Mouse (Mus musculus) lung, postnatal 0 days (tissue): ENCODE measurements at regions not wholly inside any gene's neighbourhood (a gene's known extent, or its start where the extent isn't known, plus 50 kb on each side); places are given as distances from the start of the nearest gene placed in this dataset.

ENCODE experiments used
- CTCF ChIP-seq: IDR thresholded peaks from 2 replicates; pipeline ENCODE4 v1.5.1; 2016; ENCODE audit warnings: antibody characterized with exemption, mild to moderate bottlenecking
- EP300 ChIP-seq: IDR thresholded peaks from 2 replicates; pipeline ENCODE4 v1.6.1; 2016; ENCODE audit warnings: antibody characterized with exemption, mild to moderate bottlenecking, control low read depth

DNA sequence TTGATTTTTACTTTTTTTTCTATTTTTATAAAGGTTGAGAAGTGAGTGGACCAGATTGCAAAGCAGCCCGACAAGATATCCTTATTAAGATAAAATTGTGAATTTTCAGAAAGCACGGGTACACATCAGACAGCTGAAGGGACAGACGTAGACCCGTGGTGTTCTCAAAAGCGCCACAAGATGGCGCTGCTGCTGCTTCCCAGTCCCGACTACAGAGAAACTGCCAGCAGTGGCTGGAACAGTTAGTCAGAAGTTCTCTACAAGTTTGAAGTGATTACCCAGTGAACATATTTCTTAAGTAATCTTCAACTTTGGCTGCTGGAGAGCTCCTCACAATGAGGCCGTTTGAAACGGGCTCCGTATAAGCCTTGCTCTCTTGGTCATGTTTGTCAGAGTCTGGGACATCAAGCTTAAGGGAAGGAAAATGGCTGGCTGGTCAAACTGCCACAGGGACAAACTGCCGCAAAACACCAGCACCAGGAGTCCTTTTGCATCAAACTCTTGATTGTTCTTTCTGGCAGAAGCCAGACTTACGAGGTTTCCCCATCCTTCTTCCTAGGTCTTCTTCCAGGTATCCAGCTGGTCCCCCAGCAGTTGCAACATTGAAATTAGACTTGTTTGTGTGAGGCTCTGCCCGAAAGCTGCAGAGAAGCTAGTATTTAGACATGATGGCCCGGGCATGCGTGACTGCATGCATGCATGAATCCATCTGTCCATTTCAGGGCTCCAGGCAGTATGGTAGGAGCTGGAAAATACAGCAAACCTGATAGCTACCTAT is 106.0 kb upstream of the Chd6 start:
- TF ChIP-seq CTCF (peak; percentile 89), EP300 (no peak)
